4 mouse cellular contexts compared by ENCODE assay signal in the genomic region with DNA sequence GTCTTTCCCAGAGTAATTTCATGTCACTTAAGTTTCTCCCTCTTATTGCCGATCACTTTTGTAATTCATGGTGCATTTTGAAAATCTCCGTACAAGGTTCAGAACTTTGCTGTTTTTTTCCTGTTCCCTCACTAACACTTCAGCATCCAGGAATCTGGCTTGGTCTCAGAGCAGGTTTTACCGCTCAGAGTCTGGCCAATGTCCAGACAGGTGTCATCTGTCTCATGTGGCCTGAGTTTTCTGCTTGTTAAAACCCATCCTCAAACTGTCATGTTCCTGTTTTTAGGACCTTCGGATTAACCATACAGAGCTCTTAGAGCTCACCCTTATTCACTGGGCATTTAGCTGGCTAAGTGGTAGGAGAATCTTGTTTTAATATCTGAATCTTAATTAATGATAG.
"Had no signal": no experiment of that assay in that cellular context is flagged by ENCODE, and none has a peak within 500 bp of the region (broad histone marks: within the 10 kb centered on the region; RNA-seq: fewer than 3 reads in every experiment).

No protein-coding gene starts in this region.

- DNase-seq: kidney, postnatal 14 days; lung, adult 2 months; lung, postnatal 36 days; thymus, postnatal 4 days had no signal
